ENCODE assay signal across 16 mouse cellular contexts in the genomic region with DNA sequence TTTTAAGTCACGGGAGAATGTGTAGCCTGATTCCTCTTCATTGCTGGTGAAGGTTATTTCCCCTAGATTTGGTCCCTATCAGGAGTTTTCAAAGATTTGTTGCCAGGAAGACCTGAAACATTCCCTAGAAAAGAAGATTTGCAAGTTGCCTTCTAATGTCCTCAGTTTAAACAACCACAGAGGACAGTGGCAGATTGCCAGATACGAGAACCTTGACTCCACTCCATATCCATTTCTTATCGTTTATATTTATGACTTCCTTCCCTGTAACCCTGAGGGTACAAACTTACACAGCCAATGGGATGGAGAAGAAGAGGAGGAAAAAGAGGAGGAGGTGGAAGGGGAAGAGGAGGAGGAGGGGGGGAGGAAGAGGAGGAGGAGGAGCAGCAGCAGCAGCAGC. TPM values are rescaled to one million over a fixed set of nuclear protein-coding genes. Genes with fewer than 3 reads are reported as not detected.
"Had no signal": no experiment of that assay in that cellular context is flagged by ENCODE, and none has a peak within 500 bp of the region (broad histone marks: within the 10 kb centered on the region; RNA-seq: fewer than 3 reads in every experiment).

No protein-coding gene starts in this region.

- H3K4me2 ChIP-seq: limb, embryonic 12.5 days; neural tube, embryonic 15.5 days; stomach, embryonic 15.5 days had no signal

- H3K27me3 ChIP-seq: neural tube, embryonic 15.5 days had no signal

- H3K9me3 ChIP-seq: limb, embryonic 12.5 days; midbrain, embryonic 10.5 days; neural tube, embryonic 15.5 days; stomach, embryonic 15.5 days had no signal

- ATAC-seq: inflammation-experienced regulatory T-cells, adult 6 months; intestine, postnatal 0 days had no signal

- DNase-seq: lung, adult 18-20 months; lung, postnatal 10 days; lung, postnatal 4 days; midbrain, embryonic 14.5 days; right cerebral cortex, postnatal 14 days; thymus, adult 18-20 months; thymus, postnatal 14 days had no signal

- H3K4me3 ChIP-seq: limb, embryonic 12.5 days; midbrain, embryonic 10.5 days; myocyte; neural tube, embryonic 15.5 days; stomach, embryonic 15.5 days had no signal

- H3K36me3 ChIP-seq: limb, embryonic 12.5 days; midbrain, embryonic 10.5 days; neural tube, embryonic 15.5 days; stomach, embryonic 15.5 days had no signal

- H3K27ac ChIP-seq: limb, embryonic 12.5 days; liver, embryonic 14.5 days; midbrain, embryonic 10.5 days; neural tube, embryonic 15.5 days; stomach, embryonic 15.5 days had no signal

- H3K9ac ChIP-seq: limb, embryonic 12.5 days; liver, embryonic 14.5 days; neural tube, embryonic 15.5 days; stomach, embryonic 15.5 days had no signal

RNA-seq across cellular contexts. Expression of gene Dlgap1, which starts 4.2 kb away (rescaled TPM):
- total RNA-seq: megakaryocyte, adult 5-6 weeks had no signal
- polyA plus RNA-seq: inflammation-experienced regulatory T-cells, adult 6 months had no signal
